Mouse (Mus musculus): ENCODE measurements at regions not wholly inside any gene's neighbourhood (a gene's known extent, or its start where the extent isn't known, plus 50 kb on each side); places are given as distances from the start of the nearest gene placed in this dataset.

- Histone ChIP-seq H3K4me3 (no peak overlapping the region), H3K4me1 (replicated peaks) (no peaks in the 10 kb centered on the region), H3K27me3 (ENCODE audit: insufficient read depth, poor library complexity, severe bottlenecking) (no peaks in the 10 kb centered on the region), H3K27ac (no peak overlapping the region), H3K9me3 (no peaks in the 10 kb centered on the region), H3K36me3 (no peaks in the 10 kb centered on the region)
- 79% methylated on average over 5 of the region's 5 CpGs for WGBS
- no peak for DNase-seq (ENCODE audit: low spot score)
Observed at GRCm38 (mm10) chr14:45944101-45944500, 286.2 kb upstream of the Ddhd1 start.

- H3K27ac ChIP-seq, result no peak overlapping the region
- H3K36me3 ChIP-seq, result no peaks in the 10 kb centered on the region
- no peaks in the 10 kb centered on the region for H3K9me3 ChIP-seq
- WGBS, result 63% methylated on average over 8 of the region's 8 CpGs
- H3K4me1 ChIP-seq (replicated peaks), result no peaks in the 10 kb centered on the region
- H3K27me3 ChIP-seq (ENCODE audit: insufficient read depth, poor library complexity, severe bottlenecking), result no peaks in the 10 kb centered on the region
- DNase-seq (ENCODE audit: low spot score), result no peak
- H3K4me3 ChIP-seq, result no peak overlapping the region
Observed at GRCm38 (mm10) chr14:45944506-45944905, 286.6 kb upstream of the Ddhd1 start.

- Histone ChIP-seq H3K36me3 (no peaks in the 10 kb centered on the region), H3K27ac (no peak overlapping the region), H3K4me1 (replicated peaks) (no peaks in the 10 kb centered on the region), H3K4me3 (no peak overlapping the region), H3K9me3 (no peaks in the 10 kb centered on the region), H3K27me3 (ENCODE audit: insufficient read depth, poor library complexity, severe bottlenecking) (no peaks in the 10 kb centered on the region)
- DNase-seq (ENCODE audit: low spot score), result no peak
- WGBS, result 73% methylated on average over 8 of the region's 8 CpGs
Observed at GRCm38 (mm10) chr14:45956624-45957023, 298.7 kb upstream of the Ddhd1 start.

GRCm38 (mm10) chr14:45962474-45962873, 304.5 kb upstream of the Ddhd1 start:
- H3K4me3 ChIP-seq, result no peak overlapping the region
- no peaks in the 10 kb centered on the region for H3K27me3 ChIP-seq (ENCODE audit: insufficient read depth, poor library complexity, severe bottlenecking)
- no peaks in the 10 kb centered on the region for H3K36me3 ChIP-seq
- no peak overlapping the region for H3K27ac ChIP-seq
- H3K4me1 ChIP-seq (replicated peaks), result no peaks in the 10 kb centered on the region
- no peak for DNase-seq (ENCODE audit: low spot score)
- WGBS, result 86% methylated on average over 4 of the region's 4 CpGs
- no peaks in the 10 kb centered on the region for H3K9me3 ChIP-seq

GRCm38 (mm10) chr14:45964043-45964442, 306.1 kb upstream of the Ddhd1 start:
- no peaks in the 10 kb centered on the region for H3K27me3 ChIP-seq (ENCODE audit: insufficient read depth, poor library complexity, severe bottlenecking)
- no peaks in the 10 kb centered on the region for H3K4me1 ChIP-seq (replicated peaks)
- H3K27ac ChIP-seq, result no peak overlapping the region
- H3K9me3 ChIP-seq, result no peaks in the 10 kb centered on the region
- WGBS, result 74% methylated on average over 7 of the region's 7 CpGs
- H3K36me3 ChIP-seq, result no peaks in the 10 kb centered on the region
- no peak for DNase-seq (ENCODE audit: low spot score)
- no peak overlapping the region for H3K4me3 ChIP-seq

- no peaks in the 10 kb centered on the region for H3K4me1 ChIP-seq (replicated peaks)
- no peaks in the 10 kb centered on the region for H3K36me3 ChIP-seq
- 94% methylated on average over 7 of the region's 7 CpGs for WGBS
- H3K27ac ChIP-seq, result no peak overlapping the region
- H3K4me3 ChIP-seq, result no peak overlapping the region
- DNase-seq (ENCODE audit: low spot score), result no peak
- H3K27me3 ChIP-seq (ENCODE audit: insufficient read depth, poor library complexity, severe bottlenecking), result no peaks in the 10 kb centered on the region
- no peaks in the 10 kb centered on the region for H3K9me3 ChIP-seq
Observed at GRCm38 (mm10) chr14:45983206-45983857, 325.4 kb upstream of the Ddhd1 start.

- H3K27ac ChIP-seq, result no peak overlapping the region
- H3K4me1 ChIP-seq (replicated peaks), result no peaks in the 10 kb centered on the region
- no peak for DNase-seq (ENCODE audit: low spot score)
Observed at GRCm38 (mm10) chr14:45984135-45984892, 326.4 kb upstream of the Ddhd1 start.

GRCm38 (mm10) chr14:45992041-45992869, 334.3 kb upstream of the Ddhd1 start:
- Histone ChIP-seq H3K27me3 (ENCODE audit: insufficient read depth, poor library complexity, severe bottlenecking) (no peaks in the 10 kb centered on the region), H3K27ac (no peak overlapping the region), H3K36me3 (no peaks in the 10 kb centered on the region), H3K9me3 (no peaks in the 10 kb centered on the region), H3K4me1 (replicated peaks) (no peaks in the 10 kb centered on the region), H3K4me3 (no peak overlapping the region)
- no peak for DNase-seq (ENCODE audit: low spot score)
- 72% methylated on average over 17 of the region's 17 CpGs for WGBS

More at GRCm38 (mm10) chr14:45984135-45984892, 326.4 kb upstream of the Ddhd1 start:
- Histone ChIP-seq H3K4me3 (no peak overlapping the region), H3K27me3 (ENCODE audit: insufficient read depth, poor library complexity, severe bottlenecking) (no peaks in the 10 kb centered on the region), H3K36me3 (no peaks in the 10 kb centered on the region), H3K9me3 (no peaks in the 10 kb centered on the region)
- WGBS, result 80% methylated on average over 20 of the region's 20 CpGs

GRCm38 (mm10) chr14:45992870-45993135, 334.9 kb upstream of the Ddhd1 start:
- Histone ChIP-seq H3K36me3 (no peaks in the 10 kb centered on the region), H3K4me3 (no peak overlapping the region), H3K27me3 (ENCODE audit: insufficient read depth, poor library complexity, severe bottlenecking) (no peaks in the 10 kb centered on the region), H3K9me3 (no peaks in the 10 kb centered on the region), H3K27ac (no peak overlapping the region), H3K4me1 (replicated peaks) (no peaks in the 10 kb centered on the region)
- no peak for DNase-seq (ENCODE audit: low spot score)
- WGBS, result 71% methylated on average over 4 of the region's 4 CpGs

GRCm38 (mm10) chr14:45993669-45994068, 335.7 kb upstream of the Ddhd1 start:
- H3K36me3 ChIP-seq, result no peaks in the 10 kb centered on the region
- no peaks in the 10 kb centered on the region for H3K9me3 ChIP-seq
- no peak overlapping the region for H3K27ac ChIP-seq
- H3K27me3 ChIP-seq (ENCODE audit: insufficient read depth, poor library complexity, severe bottlenecking), result no peaks in the 10 kb centered on the region
- no peaks in the 10 kb centered on the region for H3K4me1 ChIP-seq (replicated peaks)
- 15% methylated on average over 3 of the region's 3 CpGs for WGBS
- H3K4me3 ChIP-seq, result no peak overlapping the region
- DNase-seq (ENCODE audit: low spot score), result peak; percentile 54

GRCm38 (mm10) chr14:45996760-45997159, 338.8 kb upstream of the Ddhd1 start:
- DNase-seq (ENCODE audit: low spot score), result no peak
- no peaks in the 10 kb centered on the region for H3K9me3 ChIP-seq
- H3K36me3 ChIP-seq, result no peaks in the 10 kb centered on the region
- no peak overlapping the region for H3K4me3 ChIP-seq
- no peaks in the 10 kb centered on the region for H3K27me3 ChIP-seq (ENCODE audit: insufficient read depth, poor library complexity, severe bottlenecking)
- no peak overlapping the region for H3K27ac ChIP-seq
- no peaks in the 10 kb centered on the region for H3K4me1 ChIP-seq (replicated peaks)
- 71% methylated on average over 5 of the region's 5 CpGs for whole genome bisulfite sequencing

GRCm38 (mm10) chr14:46004078-46004477, 346.1 kb upstream of the Ddhd1 start:
- Histone ChIP-seq H3K4me3 (no peak overlapping the region), H3K27me3 (ENCODE audit: insufficient read depth, poor library complexity, severe bottlenecking) (no peaks in the 10 kb centered on the region), H3K36me3 (no peaks in the 10 kb centered on the region), H3K9me3 (no peaks in the 10 kb centered on the region), H3K27ac (no peak overlapping the region), H3K4me1 (replicated peaks) (no peaks in the 10 kb centered on the region)
- WGBS, result 84% methylated on average over 6 of the region's 6 CpGs
- DNase-seq (ENCODE audit: low spot score), result no peak

GRCm38 (mm10) chr14:46005307-46005706, 347.4 kb upstream of the Ddhd1 start:
- DNase-seq (ENCODE audit: low spot score), result no peak
- Histone ChIP-seq H3K36me3 (no peaks in the 10 kb centered on the region), H3K9me3 (no peaks in the 10 kb centered on the region), H3K27ac (no peak overlapping the region), H3K4me3 (no peak overlapping the region), H3K4me1 (replicated peaks) (no peaks in the 10 kb centered on the region), H3K27me3 (ENCODE audit: insufficient read depth, poor library complexity, severe bottlenecking) (no peaks in the 10 kb centered on the region)
- WGBS, result 62% methylated on average over 4 of the region's 4 CpGs

All from hindbrain, embryonic 10.5 days (tissue).